Mouse (Mus musculus): ENCODE measurements around the gene Gm4175.
"Not testable (repeated sequence)": the region's sequence is repeated elsewhere in the genome, so short reads cannot be mapped to it uniquely, and the experiment has no call there.

The Gm4175 gene

DNA sequence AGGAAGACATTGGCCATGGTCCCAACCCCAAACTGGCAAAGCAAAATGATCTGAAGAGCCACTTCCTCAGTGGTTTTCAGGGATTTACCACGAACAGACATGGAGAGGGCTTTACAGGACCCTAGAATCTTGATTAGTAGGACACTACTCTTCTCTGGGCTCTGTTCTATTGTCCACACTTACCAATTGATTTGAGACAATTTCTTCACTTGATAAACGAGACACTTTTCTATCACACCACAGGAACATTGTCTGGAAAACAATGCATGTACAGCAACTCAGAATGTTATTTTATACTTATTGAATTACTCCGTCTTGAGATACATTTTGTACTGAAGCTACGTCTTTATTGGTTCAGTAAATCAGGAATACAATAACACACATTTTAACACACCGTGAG is at the start of gene Gm4175:
Gene Gm4175 (minus strand): TSS at position 101 of the 400 bp plus-strand sequence.
- DNase-seq (ENCODE audit: extremely low read depth, low read depth, low spot score) = not testable (repeated sequence)

GRCm38 (mm10) chr7:21796628-21797027 is 35.4 kb upstream of the Gm4175 start, which contains the start of gene Gm4177:
Gene Gm4177 (minus strand): TSS chr7:21796728.
- not testable (repeated sequence) for DNase-seq (ENCODE audit: extremely low read depth, low read depth, low spot score)

Data from fat pad, adult 2 months (tissue).